Mouse (Mus musculus) gastrocnemius, postnatal 25 days (tissue): ENCODE results near the gene Camk2n1. TPM values are rescaled to one million over a fixed set of nuclear protein-coding genes. Genes with fewer than 3 reads are reported as not detected.

Experiments
- DNase-seq: peaks from one replicate; pipeline ENCODE4 v3.0.0; 2022
- total RNA-seq, 2 experiments: library from RNA; stranded (reverse); gene quantifications; 1 replicate in 1 of 2; 2 replicates in 1 of 2; pipeline ENCODE4 v1.2.3; 2021

The Camk2n1 gene
- total RNA-seq, 2 experiments from 2014 or later = 4.2 to 5.5 TPM

DNA sequence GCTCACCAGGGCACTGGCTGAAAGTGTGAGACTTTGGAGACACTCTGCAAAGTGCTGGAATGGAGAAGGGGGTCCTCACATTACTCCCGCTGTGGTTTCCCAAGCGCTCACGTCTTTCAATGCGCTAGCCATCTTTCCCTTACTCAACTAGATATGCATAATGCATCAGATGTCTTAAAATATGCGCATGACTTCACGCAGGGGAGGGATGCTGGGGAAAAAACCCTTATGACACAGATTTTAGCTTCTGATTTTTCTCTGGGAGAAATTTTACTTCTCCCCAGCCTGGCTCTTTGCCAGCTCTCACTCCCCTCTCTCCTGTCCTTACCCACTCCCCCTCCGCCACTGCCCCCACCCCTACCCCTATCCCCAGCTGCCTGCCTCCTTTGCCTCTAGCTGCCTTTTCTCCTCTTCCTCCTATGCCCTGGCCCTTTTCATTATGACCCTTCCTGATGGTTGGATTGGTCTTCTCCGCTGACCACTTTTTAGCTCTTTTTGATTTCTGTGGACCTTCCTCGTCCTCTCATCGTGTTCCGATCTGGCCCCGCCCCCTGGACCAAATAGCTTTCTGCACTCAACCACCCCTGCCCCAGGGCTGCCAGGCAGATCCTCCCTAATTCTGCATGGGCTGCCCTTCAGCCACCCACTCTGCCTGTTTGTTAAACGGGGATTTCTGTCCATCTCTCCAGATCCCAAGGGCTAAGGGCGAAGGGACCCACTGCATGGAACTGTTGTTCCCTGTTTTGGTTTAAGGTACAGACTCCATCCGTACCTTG, 6.1 kb upstream of the Camk2n1 start:
- DNase-seq = no peak

DNA sequence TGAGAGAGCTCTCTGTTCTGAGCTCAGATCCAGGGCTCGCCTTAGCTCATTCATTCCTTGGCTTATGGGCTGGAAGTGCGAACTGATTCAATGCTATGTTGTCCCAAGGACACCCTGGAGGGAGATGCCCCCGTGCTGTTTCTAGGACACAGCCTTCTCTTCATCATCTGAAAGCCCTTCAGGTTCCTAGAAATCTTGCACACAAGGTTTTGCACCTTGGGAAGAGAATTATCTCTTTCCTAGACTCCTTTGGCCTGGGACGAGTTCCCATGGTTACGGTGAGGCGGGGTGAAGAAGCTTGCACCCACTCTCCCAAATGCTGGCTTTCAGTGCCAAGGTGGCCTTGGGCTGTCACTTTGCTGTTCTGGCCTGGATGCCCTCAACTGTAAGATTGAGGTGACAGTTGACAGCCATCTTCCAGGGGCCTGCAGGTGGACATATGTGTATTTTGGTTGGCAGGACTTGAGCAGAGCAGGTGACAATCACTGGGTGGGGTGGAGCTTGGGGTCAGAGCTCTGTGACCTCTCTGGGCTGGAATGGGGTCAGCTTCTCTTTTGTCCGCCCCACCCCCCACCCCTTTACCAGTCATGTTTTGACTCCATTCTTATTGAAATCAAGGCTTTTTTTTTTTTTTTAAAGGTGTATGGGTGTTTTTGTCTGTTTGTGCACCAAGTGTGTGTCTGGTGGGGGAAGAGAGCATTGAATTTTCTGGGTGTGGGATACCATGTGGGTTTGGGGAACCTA, 5.1 kb upstream of the Camk2n1 start:
- DNase-seq = no peak

DNA sequence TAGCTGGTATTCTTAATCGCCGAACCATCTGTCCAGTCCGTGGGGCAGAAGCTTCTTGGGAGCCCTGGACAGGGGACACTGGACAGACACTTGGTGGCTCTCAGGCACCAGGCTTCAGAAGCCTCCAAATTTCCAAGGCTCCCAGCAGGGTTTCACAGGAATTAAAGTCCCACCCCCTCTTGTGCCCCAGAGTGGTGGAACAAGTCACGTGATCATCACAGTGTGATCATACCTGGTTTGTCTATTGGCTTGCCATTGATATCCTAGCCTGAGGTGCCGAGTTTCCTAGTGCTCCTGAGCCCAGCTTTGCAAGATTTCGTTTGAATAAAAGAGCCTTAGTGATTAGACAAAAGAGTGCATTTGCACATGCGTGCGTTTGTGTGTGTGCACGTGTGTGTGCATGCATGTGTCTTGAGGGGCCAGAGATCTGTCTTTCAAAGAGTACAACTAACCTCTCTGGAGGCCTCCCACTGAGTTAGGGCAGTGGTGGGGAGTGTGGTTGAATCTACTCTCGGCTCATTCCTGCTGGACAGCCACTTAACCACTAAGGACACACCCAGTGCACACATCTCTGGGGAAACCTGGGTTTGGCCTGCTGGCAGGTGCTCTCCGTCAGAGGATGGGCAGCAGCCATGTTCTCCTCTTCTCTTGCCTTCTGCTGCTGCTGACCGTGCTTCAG, 4.3 kb upstream of the Camk2n1 start:
- DNase-seq = no peak

DNA sequence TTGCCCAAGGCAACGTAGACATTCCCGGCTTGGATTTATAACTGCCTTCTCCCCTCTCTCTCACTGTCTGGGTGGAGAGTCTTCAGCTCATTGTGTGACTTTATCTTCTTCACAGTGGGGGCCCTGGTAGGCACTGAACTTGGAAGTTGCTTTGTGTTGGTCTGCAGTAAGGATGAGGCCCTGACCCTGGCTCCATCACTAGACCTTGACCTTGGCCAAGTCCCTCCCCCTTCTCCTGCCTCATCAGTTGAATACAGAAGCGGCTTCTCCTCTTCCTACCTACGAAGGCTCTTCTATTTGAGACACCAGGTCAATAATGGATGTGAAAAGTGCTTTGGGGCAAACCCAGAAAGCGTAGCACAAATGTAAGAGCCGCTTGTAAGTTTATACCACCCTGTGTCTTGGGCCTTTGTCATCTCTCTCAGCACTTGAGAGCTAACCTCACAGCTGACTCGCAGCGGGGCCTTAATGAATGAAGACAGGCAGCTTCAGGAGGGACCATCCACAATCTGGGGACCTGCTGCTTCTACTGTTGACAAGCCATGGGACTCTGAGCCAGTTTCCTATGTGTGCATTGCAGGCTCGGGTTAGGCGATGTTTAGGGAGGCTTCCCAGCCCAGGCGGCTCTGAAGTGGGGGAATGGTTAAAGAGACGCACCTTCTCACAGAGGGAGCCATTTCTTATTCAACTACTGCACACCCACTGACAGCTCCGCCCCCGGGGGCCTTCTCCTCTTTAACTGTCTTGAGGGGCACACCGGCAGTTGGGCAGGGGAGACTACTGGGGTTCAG, 1.6 kb upstream of the Camk2n1 start:
- DNase-seq = no peak

DNA sequence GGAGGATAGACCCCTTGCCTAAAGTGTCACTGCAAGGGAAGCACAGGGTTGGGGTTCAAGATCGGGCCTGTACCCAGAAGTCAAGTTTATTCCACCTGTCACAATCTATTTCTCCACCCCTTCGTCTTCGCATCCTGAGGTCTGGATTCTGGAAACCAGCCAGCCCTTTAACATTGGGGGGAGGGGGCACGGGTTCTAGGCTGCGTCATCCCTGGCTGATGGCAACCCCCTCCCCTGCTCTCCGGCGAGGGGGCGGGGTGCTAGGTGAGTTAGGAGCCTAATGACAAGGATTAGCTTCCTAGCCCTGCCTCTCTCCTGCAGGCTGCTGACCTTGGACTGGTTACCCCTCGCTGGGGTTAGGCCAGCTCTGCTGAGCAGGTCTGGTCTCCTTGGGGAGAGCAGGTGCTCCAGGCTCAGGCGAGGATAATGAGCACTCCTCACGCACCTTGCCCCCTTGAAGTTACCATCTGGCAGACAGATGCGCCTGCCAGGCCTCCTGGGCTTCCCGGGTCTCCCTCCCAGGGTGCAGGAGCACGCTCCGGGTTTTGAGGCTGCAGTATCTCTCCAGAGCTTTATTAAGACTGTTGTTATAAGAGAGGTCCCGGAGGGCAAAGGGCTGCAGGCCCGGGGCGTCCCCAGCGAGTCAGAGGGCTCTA, 889 bp upstream of the Camk2n1 start:
- no peak for DNase-seq

DNA sequence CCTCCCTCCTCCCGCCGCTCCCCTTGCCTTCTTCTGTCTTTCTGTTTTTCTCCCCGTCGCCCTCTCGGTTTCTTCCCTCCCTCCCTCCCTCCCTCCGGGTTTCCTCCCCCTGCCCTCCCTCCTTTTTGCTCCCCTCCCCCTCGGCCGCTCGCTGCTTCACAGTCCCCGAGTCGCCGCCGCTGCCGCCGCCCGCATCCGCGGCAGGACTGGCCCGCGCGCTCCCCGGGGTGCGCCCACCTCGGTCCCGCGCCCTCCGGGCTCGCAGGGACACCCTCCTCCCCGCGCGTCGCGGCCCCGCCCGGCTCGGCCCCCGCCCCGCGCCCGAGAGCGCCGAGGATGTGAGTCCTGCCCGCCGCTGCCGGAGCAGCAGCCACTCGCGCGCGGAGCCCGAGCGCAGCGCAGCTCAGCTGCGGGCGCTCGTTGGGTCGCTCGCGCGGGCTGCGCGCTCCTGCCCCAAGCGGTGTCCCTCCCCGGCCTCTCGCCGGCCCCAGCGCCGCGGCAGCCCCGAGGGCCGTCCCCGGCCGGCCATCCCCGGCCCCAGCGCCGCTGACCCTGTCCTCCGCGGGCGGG, 542 bp downstream of the Camk2n1 start:
- peak; percentile 62 for DNase-seq

DNA sequence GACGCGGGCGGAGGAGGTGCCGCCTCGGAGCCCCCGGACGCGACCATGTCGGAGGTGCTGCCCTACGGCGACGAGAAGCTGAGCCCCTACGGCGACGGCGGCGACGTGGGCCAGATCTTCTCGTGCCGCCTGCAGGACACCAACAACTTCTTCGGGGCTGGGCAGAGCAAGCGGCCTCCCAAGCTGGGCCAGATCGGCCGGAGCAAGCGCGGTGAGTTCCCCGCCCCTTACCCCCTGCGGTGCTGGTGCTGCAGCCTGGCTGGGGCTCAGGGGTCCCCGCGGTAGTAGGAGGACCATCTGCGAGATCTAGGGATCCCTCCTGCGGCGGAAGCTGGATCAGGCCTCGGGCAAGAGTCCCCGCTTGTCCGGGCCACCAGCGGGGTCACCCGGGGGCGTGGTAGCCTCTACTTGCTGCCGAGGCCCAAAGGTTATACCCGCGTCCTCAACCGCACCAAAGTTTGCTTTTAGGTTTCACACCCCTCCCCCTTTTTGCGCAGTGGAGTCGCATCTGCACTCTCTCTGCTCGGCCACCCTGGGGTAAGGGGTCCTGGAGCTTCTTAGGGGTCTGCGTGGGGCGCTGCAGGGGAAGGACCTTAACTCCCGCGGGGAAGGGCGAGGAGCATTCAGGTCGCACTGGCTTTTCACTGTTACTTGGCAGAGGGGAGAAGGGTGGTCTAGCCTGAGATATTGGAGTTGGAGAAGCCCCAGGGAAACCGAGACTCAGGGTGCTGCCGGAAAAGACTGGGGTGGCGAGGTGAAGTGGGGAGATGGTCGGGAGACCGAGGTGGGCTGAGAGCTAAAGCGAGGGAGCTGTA, 1.2 kb downstream of the Camk2n1 start:
- DNase-seq = peak; percentile 35

DNA sequence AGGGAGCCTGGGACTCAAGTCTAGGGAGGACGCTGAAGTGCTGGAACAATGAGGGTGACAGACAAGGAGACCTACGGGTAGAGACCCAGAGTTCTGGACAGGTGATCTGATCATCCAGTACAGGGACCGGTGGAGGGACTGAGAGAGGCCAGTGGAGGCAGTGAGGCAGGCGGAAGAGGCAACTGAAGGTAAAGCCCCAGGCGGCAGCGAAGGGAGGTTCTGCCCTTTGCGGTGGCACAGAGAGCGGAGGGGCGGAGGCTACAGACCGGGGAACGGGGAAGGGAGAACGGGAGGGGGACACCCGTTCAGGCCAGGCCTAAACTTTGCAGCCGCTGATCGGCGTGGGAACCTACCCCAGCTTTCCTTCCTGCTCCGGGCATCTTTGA, 1.8 kb downstream of the Camk2n1 start:
- no peak for DNase-seq

DNA sequence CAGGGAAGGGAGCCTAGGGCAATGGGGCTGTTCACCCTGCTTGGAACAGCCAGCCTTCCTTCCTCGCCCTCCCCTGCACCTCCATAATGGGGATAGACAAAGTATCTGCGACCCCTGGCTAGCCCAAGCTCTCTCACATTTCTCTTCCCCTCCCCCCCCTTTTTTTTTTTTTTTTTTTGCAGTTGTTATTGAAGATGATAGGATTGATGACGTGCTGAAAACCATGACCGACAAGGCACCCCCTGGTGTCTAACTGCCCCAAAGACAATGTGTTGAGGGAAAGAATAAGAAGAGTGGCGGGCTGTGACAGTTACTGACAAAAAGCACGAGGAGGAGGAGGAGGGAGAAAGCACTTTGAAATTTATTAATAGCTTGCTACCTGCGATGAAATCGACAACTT, 2.4 kb downstream of the Camk2n1 start:
- DNase-seq = no peak

DNA sequence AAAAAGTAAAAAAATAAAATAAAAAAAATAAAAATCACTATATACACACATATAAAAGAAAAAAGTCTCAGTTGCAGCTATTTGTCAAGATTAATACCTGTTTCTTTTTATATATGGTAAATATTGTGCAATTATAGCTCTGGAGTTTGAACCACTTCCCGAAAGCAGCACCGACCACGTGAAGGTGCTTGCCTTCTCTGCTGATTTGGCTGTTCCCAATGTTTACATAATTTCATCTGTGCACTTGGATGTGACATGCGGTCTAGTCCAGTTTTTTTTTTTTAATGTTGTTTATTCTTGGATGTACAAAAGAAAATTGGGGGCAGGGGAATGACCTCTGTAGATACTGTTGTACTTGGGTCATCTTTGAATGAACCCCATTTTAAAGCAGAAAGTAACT, 3.0 kb downstream of the Camk2n1 start:
- no peak for DNase-seq

DNA sequence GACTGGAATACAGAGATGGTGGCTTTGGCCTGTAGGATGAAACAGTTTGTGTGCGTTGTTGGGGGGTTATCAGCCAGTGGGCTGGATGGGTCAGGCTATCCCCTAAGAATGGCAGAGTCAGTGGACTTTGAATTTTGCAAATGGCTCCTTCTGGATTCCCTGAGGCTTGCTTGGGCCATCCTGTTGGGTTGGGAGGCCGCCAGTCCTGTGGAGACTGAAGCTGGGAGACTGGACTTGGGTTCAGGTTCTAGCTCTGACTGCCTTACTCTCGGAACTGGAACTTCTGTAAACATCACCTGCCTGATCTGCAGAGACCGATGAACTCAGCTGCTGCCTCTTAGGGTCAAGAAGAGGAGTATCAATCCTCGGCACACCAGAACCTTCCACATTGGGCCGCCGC, 4.1 kb downstream of the Camk2n1 start:
- DNase-seq = no peak

DNA sequence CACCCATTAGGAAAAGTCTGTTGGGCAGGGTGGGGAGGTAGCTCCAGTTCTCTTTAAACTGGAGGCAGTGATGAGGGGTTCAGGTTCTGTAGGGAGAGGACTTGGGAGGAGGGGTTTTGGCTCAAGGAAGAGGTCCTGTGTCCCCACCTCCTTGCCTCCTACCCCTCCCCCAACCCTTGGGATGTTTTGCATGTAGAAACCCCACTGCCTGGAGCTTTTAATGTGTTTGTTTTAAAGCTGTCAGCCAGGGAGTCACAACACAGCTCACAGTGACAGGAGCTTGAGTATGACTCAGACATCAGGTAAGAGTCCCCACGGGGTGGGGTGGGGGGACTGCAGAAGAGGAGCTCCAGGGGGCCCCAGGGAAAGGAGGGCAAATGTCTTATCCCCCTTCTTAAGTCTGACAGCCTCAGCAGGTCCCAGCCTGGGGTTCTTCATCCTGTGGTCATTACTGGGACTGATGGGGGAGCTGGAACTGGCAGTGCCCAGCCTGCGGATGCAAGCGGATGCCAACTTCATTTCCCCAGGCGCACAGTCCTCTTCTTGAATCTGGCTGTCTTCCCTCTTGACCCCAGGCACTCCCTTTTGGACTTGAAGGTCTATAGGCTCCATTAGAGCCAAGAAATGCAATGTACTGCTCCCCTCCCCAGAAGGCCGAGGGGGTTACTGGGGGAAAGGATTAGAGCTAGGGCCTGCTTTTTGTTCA, 4.8 kb downstream of the Camk2n1 start:
- no peak for DNase-seq

DNA sequence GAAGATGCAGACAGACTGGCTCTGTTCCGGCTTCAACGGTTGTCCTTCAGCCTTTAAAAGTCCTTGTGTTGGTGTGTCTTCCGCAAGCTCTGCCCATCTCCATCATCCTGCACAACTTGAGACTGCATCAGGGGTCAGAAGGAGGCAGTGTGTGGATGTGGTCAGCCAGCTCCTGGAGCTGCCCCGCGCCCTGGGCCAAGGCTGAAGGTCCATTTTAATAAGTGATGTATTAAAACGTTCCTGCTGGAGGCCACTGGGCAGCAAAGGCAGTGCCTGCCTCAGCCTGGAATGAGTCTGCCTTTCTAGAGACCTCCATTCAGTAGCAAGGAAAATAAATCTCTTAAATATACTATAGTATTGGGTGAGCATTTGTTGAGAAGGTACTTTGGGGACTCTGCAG, 5.7 kb downstream of the Camk2n1 start:
- no peak for DNase-seq

DNA sequence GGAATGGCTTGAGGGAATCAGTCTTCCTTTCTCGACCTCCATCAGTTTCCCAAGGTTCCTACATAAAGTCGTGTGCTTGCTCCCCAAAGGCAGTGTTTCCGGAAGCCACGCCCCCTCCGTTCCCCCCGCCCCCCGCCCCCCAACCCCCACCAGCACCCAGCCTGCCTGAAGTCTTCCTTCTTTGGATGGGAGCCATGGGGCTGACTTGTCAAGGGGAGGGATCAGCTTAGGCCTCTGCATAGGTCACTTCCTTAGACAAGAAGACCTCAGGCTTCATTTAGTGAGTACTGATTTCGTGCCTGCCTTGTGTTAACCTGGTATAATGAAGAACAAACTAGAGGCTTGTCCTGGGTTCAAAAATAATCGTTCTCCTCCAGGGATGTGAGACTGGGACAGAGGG, 6.8 kb downstream of the Camk2n1 start:
- no peak for DNase-seq

DNA sequence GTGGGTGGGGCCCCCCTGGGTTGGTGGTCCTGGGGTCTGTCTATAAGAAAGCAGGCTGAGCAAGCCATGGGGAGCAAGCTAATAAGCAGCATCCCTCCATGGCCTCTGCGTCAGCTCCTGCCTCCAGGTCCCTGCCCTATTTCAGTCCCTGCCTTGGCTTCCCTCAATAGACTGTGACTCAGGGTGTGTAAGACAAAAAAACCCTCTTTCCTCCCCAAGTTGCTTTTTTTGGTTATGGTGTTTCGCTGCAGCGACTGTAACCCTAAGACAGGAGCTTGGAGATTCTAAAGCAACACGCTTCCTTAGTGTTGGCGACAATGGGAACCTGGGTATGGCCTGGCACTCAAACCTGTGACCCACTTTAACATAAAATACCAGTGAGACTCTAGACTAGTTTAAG, 7.4 kb downstream of the Camk2n1 start:
- DNase-seq = no peak

DNA sequence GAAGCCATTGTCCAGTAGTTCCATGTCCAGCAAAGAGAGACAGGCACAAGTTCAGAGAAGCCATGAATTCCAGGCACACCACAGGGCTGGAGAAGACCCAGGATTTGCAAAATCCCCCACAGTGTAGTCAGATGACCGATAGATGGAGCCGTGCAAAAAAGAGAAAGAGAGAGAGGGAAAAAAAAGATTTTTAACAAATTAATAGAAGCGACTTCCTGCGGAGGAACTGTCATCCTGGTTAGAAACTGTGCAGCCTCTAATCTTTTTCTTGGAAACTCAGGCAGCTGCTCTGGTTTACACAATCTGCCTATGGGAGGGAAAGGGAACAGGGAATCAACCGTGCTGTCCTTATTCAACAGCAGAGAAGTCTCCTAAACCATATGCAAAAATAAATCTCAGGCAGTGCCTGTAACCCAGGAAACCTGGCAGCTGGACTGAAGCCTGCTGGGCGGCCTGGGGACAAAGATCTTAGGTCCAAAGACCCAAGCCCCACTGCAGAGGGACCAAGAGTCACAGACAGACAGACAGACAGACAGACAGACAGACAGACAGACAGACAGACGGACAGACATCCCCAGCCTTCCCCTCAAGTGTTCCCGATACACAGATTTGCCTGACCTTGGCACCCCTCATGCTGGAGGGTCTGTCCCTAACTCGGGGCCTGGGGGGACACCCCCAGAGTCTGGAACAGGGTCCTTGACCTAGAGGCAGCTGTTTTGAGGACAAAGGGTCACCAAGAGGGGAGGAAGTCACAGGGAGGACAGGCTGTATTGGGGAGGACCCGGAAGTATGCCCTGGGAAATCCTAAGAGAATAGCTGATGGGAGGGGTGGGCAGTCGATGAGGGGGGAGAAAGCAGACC, 9.1 kb downstream of the Camk2n1 start:
- no peak for DNase-seq

DNA sequence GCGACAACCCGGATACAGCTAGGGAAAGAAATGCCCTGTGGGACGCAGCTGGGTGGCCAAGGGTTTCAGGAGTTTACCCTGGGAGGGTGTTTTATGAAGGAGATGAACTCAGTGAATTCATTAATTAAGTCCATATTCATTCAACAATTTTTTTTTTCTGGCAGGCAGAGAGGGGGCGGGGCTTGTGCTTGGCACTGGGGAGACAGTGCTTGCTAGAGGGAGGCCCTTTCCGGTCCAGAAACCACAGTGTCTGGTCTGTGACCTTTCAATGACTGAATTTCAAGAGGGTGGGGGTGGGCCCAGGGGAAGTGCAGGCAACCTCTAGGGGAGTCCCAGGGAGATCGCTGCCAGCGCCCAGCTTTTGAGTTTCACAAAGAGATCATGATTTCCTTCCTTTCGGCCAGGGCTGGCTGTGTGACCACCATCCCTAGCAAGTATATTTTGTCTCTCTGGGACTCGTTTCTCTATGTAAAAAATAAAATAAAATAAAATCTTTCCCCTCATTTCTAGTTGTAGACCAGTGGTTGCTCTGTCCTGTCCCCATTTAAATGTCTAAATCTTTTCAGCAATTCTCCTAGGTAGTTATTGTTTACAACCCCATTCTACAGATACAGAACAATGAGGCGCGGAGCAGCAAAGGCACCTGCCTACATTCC, 9.8 kb downstream of the Camk2n1 start:
- DNase-seq = peak; percentile 73

DNA sequence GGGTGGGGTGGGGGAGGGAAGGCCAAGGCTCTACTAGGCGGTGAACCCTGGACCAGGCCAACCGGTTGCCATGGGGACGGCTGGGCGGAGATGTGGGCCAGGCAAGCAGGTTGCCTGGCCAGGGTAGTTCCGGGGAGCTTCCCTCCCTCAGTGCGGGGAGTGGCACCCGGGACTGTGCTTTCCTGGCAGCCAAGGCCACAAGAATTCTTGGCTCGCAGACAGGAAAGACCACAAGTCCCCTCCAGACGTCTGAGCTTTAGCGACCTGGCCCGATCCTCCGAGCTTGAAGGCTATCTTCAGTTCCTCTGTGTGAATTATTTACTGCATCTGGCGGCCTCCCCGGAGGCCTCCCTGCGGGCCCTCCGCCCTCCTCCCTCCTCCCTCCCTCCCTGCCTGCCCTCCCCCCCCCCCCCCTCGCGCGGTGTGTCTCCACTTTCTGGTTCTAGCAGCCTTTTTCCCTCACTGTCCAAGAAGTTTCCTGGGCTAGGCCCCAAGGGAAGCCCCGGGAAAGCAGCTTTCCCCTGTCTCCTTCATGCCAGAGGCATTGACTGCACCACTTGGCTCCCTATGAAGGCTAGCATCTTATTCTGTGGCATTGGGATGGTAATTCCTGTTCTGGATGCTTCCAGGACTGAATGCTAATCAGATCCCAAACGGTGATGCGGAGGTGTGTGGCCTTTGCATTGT, 10.7 kb downstream of the Camk2n1 start:
- peak; percentile 70 for DNase-seq
